Mouse (Mus musculus): ENCODE data around the gene Ptprd.

Gene Ptprd

GRCm38 (mm10) chr4:77558404-77559202 is 653.2 kb downstream of the Ptprd start:
- DNase-seq (ENCODE audit: low read depth, low spot score): peak; percentile 72

GRCm38 (mm10) chr4:77555841-77556240 is 655.9 kb downstream of the Ptprd start:
- peak; percentile 66 for DNase-seq (ENCODE audit: low read depth, low spot score)

GRCm38 (mm10) chr4:77537843-77538242 is 673.9 kb downstream of the Ptprd start:
- DNase-seq (ENCODE audit: low read depth, low spot score): no peak

- DNase-seq (ENCODE audit: low read depth, low spot score): no peak
Measured at GRCm38 (mm10) chr4:77537336-77537735, 674.4 kb downstream of the Ptprd start.

GRCm38 (mm10) chr4:77535601-77536000 is 676.2 kb downstream of the Ptprd start:
- no peak for DNase-seq (ENCODE audit: low read depth, low spot score)

GRCm38 (mm10) chr4:77534553-77534952 is 677.2 kb downstream of the Ptprd start:
- DNase-seq (ENCODE audit: low read depth, low spot score): no peak

- peak; percentile 51 for DNase-seq (ENCODE audit: low read depth, low spot score)
Measured at GRCm38 (mm10) chr4:77519166-77519565, 692.6 kb downstream of the Ptprd start.

- no peak for DNase-seq (ENCODE audit: low read depth, low spot score)
Measured at GRCm38 (mm10) chr4:77513914-77514628, 697.7 kb downstream of the Ptprd start.

- no peak for DNase-seq (ENCODE audit: low read depth, low spot score)
Measured at GRCm38 (mm10) chr4:77513041-77513440, 698.7 kb downstream of the Ptprd start.

GRCm38 (mm10) chr4:77454049-77454448 is 757.7 kb downstream of the Ptprd start:
- no peak for DNase-seq (ENCODE audit: low read depth, low spot score)

GRCm38 (mm10) chr4:77399146-77399545 is 812.6 kb downstream of the Ptprd start:
- DNase-seq (ENCODE audit: low read depth, low spot score): no peak

GRCm38 (mm10) chr4:77361728-77362127 is 850.0 kb downstream of the Ptprd start:
- no peak for DNase-seq (ENCODE audit: low read depth, low spot score)

GRCm38 (mm10) chr4:77327198-77327597 is 884.6 kb downstream of the Ptprd start:
- no peak for DNase-seq (ENCODE audit: low read depth, low spot score)

- DNase-seq (ENCODE audit: low read depth, low spot score): peak; percentile 6
Measured at GRCm38 (mm10) chr4:77317060-77317680, 894.6 kb downstream of the Ptprd start.

GRCm38 (mm10) chr4:77316644-77317043 is 895.1 kb downstream of the Ptprd start:
- no peak for DNase-seq (ENCODE audit: low read depth, low spot score)

GRCm38 (mm10) chr4:77310127-77310788 is 901.5 kb downstream of the Ptprd start:
- peak; percentile 36 for DNase-seq (ENCODE audit: low read depth, low spot score)

- no peak for DNase-seq (ENCODE audit: low read depth, low spot score)
Measured at GRCm38 (mm10) chr4:77283423-77283822, 928.3 kb downstream of the Ptprd start.

- DNase-seq (ENCODE audit: low read depth, low spot score): no peak
Measured at GRCm38 (mm10) chr4:77277913-77278312, 933.8 kb downstream of the Ptprd start.

- DNase-seq (ENCODE audit: low read depth, low spot score): no peak
Measured at GRCm38 (mm10) chr4:77259972-77260290, 951.8 kb downstream of the Ptprd start.

GRCm38 (mm10) chr4:77259250-77259971 is 952.4 kb downstream of the Ptprd start:
- peak; percentile 60 for DNase-seq (ENCODE audit: low read depth, low spot score)

- no peak for DNase-seq (ENCODE audit: low read depth, low spot score)
Measured at GRCm38 (mm10) chr4:77251188-77251587, 960.6 kb downstream of the Ptprd start.

All from mesoderm, embryonic 11.5 days (tissue).